ENCODE assay signal across 8 mouse cellular contexts in genomic region chr13:55189531-55190107, GRCm38 (mm10). TPM values are rescaled to one million over a fixed set of nuclear protein-coding genes. Genes with fewer than 3 reads are reported as not detected.
DNase-seq lines count a peak whose midpoint lies in the region; ATAC-seq and TF ChIP-seq lines count a peak whose summit lies in the region.

No protein-coding gene starts in this region.

- H3K4me3 ChIP-seq in lung, postnatal 0 days (ENCODE audit: low read depth, low read length), result peak overlapping the region; percentile 23
- H3K4me3 ChIP-seq in embryonic facial prominence, embryonic 13.5 days, result peak overlapping the region; percentile 50
- H3K4me3 ChIP-seq in limb, embryonic 12.5 days (replicated peaks), result peak overlapping the region; percentile 46
- H3K4me3 ChIP-seq in olfactory bulb, adult 2 months (ENCODE audit: insufficient read depth, low read depth, low read length), result peak overlapping the region; percentile 55

- H3K27ac ChIP-seq in lung, postnatal 0 days (ENCODE audit: low read length), result peak overlapping the region; percentile 83
- H3K27ac ChIP-seq in embryonic facial prominence, embryonic 13.5 days, result peak overlapping the region; percentile 94
- peak overlapping the region; percentile 95 for H3K27ac ChIP-seq in limb, embryonic 12.5 days
- H3K27ac ChIP-seq in olfactory bulb, adult 2 months (ENCODE audit: insufficient read depth, low read depth, low read length), result peak overlapping the region; percentile 6; the same call in 1 of the 2 replicates

- peak overlapping the region; percentile 20; the same call in 1 of the 2 replicates for H3K9ac ChIP-seq in lung, postnatal 0 days (replicated peaks; ENCODE audit: low read depth)
- peak overlapping the region; percentile 77 for H3K9ac ChIP-seq in embryonic facial prominence, embryonic 13.5 days
- H3K9ac ChIP-seq in limb, embryonic 12.5 days (replicated peaks), result peak overlapping the region; percentile 79

- TF ChIP-seq CTCF in lung, postnatal 0 days (IDR thresholded peaks at IDR 0.05), result no peak
- TF ChIP-seq CTCF in olfactory bulb, adult 2 months (IDR thresholded peaks at IDR 0.05; ENCODE audit: insufficient read depth, low read depth, low read length), result no peak

- WGBS in lung, postnatal 0 days, result 4% methylated on average over 12 of the region's 12 CpGs
- WGBS in embryonic facial prominence, embryonic 13.5 days, result 4% methylated on average over 12 of the region's 12 CpGs
- WGBS in limb, embryonic 12.5 days, result 3% methylated on average over 12 of the region's 12 CpGs
- WGBS in olfactory bulb, adult 2 months, result 6% methylated on average over 12 of the region's 12 CpGs

- H3K27me3 ChIP-seq in lung, postnatal 0 days (replicated peaks; ENCODE audit: insufficient read depth, low read length), result no peaks in the 10 kb centered on the region
- no peaks in the 10 kb centered on the region for H3K27me3 ChIP-seq in embryonic facial prominence, embryonic 13.5 days
- H3K27me3 ChIP-seq in limb, embryonic 12.5 days, result no peaks in the 10 kb centered on the region

- peak; percentile 38 for ATAC-seq in lung, postnatal 0 days
- no peak for ATAC-seq in embryonic facial prominence, embryonic 13.5 days (ENCODE audit: insufficient number of reproducible peaks, insufficient read depth, low FRiP score, low TSS enrichment, low read depth)
- no peak; the same call in 1 of the 2 replicates for ATAC-seq in limb, embryonic 12.5 days (ENCODE audit: insufficient number of reproducible peaks, insufficient read depth, low FRiP score, low TSS enrichment, low read depth)

- H3K4me2 ChIP-seq in lung, postnatal 0 days (replicated peaks; ENCODE audit: low read depth, low read length), result peak overlapping the region; percentile 53
- H3K4me2 ChIP-seq in embryonic facial prominence, embryonic 13.5 days, result peak overlapping the region; percentile 76
- H3K4me2 ChIP-seq in limb, embryonic 12.5 days, result peak overlapping the region; percentile 75

- peak; percentile 92 for TF ChIP-seq EP300 in lung, postnatal 0 days (IDR thresholded peaks at IDR 0.05)

- H3K4me1 ChIP-seq in lung, postnatal 0 days (ENCODE audit: insufficient read depth, low read depth, low read length), result no peaks in the 10 kb centered on the region; the same call in 1 of the 2 replicates
- H3K4me1 ChIP-seq in embryonic facial prominence, embryonic 13.5 days, result peaks cover 14% of the 10 kb centered on the region
- H3K4me1 ChIP-seq in limb, embryonic 12.5 days (replicated peaks), result peaks cover 16% of the 10 kb centered on the region
- H3K4me1 ChIP-seq in olfactory bulb, adult 2 months (ENCODE audit: control insufficient read depth, insufficient read depth, low read length), result peaks cover 5% of the 10 kb centered on the region

- no peak for TF ChIP-seq POLR2A in olfactory bulb, adult 2 months (IDR thresholded peaks at IDR 0.05; ENCODE audit: insufficient read depth, low read depth, low read length)

- no peaks in the 10 kb centered on the region for H3K36me3 ChIP-seq in lung, postnatal 0 days (ENCODE audit: insufficient read depth, low read length)
- no peaks in the 10 kb centered on the region for H3K36me3 ChIP-seq in embryonic facial prominence, embryonic 13.5 days
- H3K36me3 ChIP-seq in limb, embryonic 12.5 days, result no peaks in the 10 kb centered on the region

- H3K9me3 ChIP-seq in lung, postnatal 0 days (ENCODE audit: low read length), result no peaks in the 10 kb centered on the region
- no peaks in the 10 kb centered on the region for H3K9me3 ChIP-seq in embryonic facial prominence, embryonic 13.5 days
- no peaks in the 10 kb centered on the region for H3K9me3 ChIP-seq in limb, embryonic 12.5 days

- DNase-seq in lung, postnatal 0 days (ENCODE audit: low spot score), result peak; percentile 59
- DNase-seq in lung, postnatal 4 days, result no peak
- DNase-seq in urinary bladder, postnatal 36 days (ENCODE audit: low spot score in 2 of 2), result no peak
- no peak for DNase-seq in T-cell, adult 2 months (ENCODE audit: low spot score)
- DNase-seq in frontal cortex, postnatal 10 days (ENCODE audit: low spot score in 2 of 2), result no peak

RNA-seq across cellular contexts. Expression of gene Nsd1, which starts 20.0 kb away (rescaled TPM):
- 52.4 and 55.7 TPM in 2 replicates for polyA plus RNA-seq in lung, postnatal 0 days (2015; fragmentation: Nextera tagmentation; extraction: Ambion mirVana)
- polyA plus RNA-seq in embryonic facial prominence, embryonic 13.5 days (2015; fragmentation: Nextera tagmentation; extraction: Ambion mirVana), result 77.2 and 83.0 TPM in 2 replicates
- 81.3 and 91.8 TPM in 2 replicates for polyA plus RNA-seq in limb, embryonic 12.5 days (2016; fragmentation: Nextera tagmentation; extraction: Ambion mirVana)
- 49.7 and 82.3 TPM in 2 replicates for polyA plus RNA-seq in olfactory bulb, adult 2 months (2012; ENCODE audit: insufficient read depth, insufficient read length, low replicate concordance, missing spikeins)

RNA-seq across cellular contexts. Expression of gene Fgfr4, which starts 37.2 kb away (rescaled TPM):
- 18.9 and 19.3 TPM in 2 replicates for polyA plus RNA-seq in lung, postnatal 0 days (2015; fragmentation: Nextera tagmentation; extraction: Ambion mirVana)
- 3.7 and 4.3 TPM in 2 replicates for polyA plus RNA-seq in embryonic facial prominence, embryonic 13.5 days (2015; fragmentation: Nextera tagmentation; extraction: Ambion mirVana)
- polyA plus RNA-seq in limb, embryonic 12.5 days (2016; fragmentation: Nextera tagmentation; extraction: Ambion mirVana), result 6.1 and 7.4 TPM in 2 replicates
- not detected in 2 replicates for polyA plus RNA-seq in olfactory bulb, adult 2 months (2012; ENCODE audit: insufficient read depth, insufficient read length, low replicate concordance, missing spikeins)

RNA-seq across cellular contexts. Expression of gene Gm17617, which starts 56.3 kb away (rescaled TPM):
- not detected in 2 replicates for polyA plus RNA-seq in lung, postnatal 0 days (2015; fragmentation: Nextera tagmentation; extraction: Ambion mirVana)
- polyA plus RNA-seq in embryonic facial prominence, embryonic 13.5 days (2015; fragmentation: Nextera tagmentation; extraction: Ambion mirVana), result not detected in 2 replicates
- not detected in 2 replicates for polyA plus RNA-seq in limb, embryonic 12.5 days (2016; fragmentation: Nextera tagmentation; extraction: Ambion mirVana)
- not detected in 2 replicates for polyA plus RNA-seq in olfactory bulb, adult 2 months (2012; ENCODE audit: insufficient read depth, insufficient read length, low replicate concordance, missing spikeins)

Comparison
In these comparisons a context has a peak if more than half of its experiments do, and no peak if none do; other contexts are left out.
1. H3K27ac ChIP-seq: peak in every context shown above with its lines; median percentile 95 in limb, embryonic 12.5 days; 94 in embryonic facial prominence, embryonic 13.5 days; 83 in lung, postnatal 0 days; 6 in olfactory bulb, adult 2 months.
2. H3K9ac ChIP-seq: peak in every context shown above with its lines; median percentile 79 in limb, embryonic 12.5 days; 77 in embryonic facial prominence, embryonic 13.5 days; 20 in lung, postnatal 0 days.